Comparison of ENCODE assay signal across 22 mouse cellular contexts in genomic region chr14:117683149-117683548, GRCm38 (mm10).
DNase-seq lines count a peak whose midpoint lies in the region; TF ChIP-seq lines count a peak whose summit lies in the region.
"Had no signal": no experiment of that assay in that cellular context is flagged by ENCODE, and none has a peak within 500 bp of the region (broad histone marks: within the 10 kb centered on the region; RNA-seq: fewer than 3 reads in every experiment).

No protein-coding gene starts in this region.

- H3K4me3 ChIP-seq in gastrocnemius, adult 2 months = no peak overlapping the region
- H3K4me3 ChIP-seq in layer of hippocampus, adult 2 months = no peak overlapping the region
- H3K4me3 ChIP-seq in CH12.LX (replicated peaks in 1 of 3; ENCODE audit: low read depth in 2 of 3, low read length in 2 of 3, poor library complexity in 1 of 3) = no peak overlapping the region
- H3K4me3 ChIP-seq: embryonic facial prominence, embryonic 12.5 days; embryonic facial prominence, embryonic 15.5 days; heart, embryonic 15.5 days had no signal

- no peaks in the 10 kb centered on the region for H3K36me3 ChIP-seq in CH12.LX (replicated peaks in 1 of 2; ENCODE audit: control insufficient read depth in 1 of 2, insufficient read depth in 1 of 2, low read length in 1 of 2)
- H3K36me3 ChIP-seq: embryonic facial prominence, embryonic 12.5 days; embryonic facial prominence, embryonic 15.5 days; heart, embryonic 15.5 days had no signal

- no peak for TF ChIP-seq POLR2A in CH12.LX (IDR thresholded peaks at IDR 0.05; ENCODE audit: low read depth, low read length)

- no peak overlapping the region for H3K4me2 ChIP-seq in CH12.LX (ENCODE audit: insufficient read depth, low read depth, poor library complexity, severe bottlenecking)
- H3K4me2 ChIP-seq: embryonic facial prominence, embryonic 12.5 days; embryonic facial prominence, embryonic 15.5 days; heart, embryonic 11.5 days; heart, embryonic 15.5 days; hindbrain, embryonic 14.5 days had no signal

- TF ChIP-seq RAD21 in CH12.LX (IDR thresholded peaks at IDR 0.05; ENCODE audit: low read depth, low read length) = peak; percentile 54

- intact Hi-C loops in gastrocnemius, adult 2 months (cut with DNase I) = no loop called here

- no peak for TF ChIP-seq EP300 in CH12.LX (IDR thresholded peaks at IDR 0.05; ENCODE audit: low read length)

- in situ Hi-C loops in CH12.LX (cut with MboI; ENCODE audit: low pct_ligation_motif_present, low pct_unique_long_range_greater_than_20kb, low sequenced_read_pairs) = no loop called here

- H3K27ac ChIP-seq in gastrocnemius, adult 2 months = no peak overlapping the region
- no peak overlapping the region for H3K27ac ChIP-seq in layer of hippocampus, adult 2 months
- H3K27ac ChIP-seq in CH12.LX (ENCODE audit: insufficient read depth, low read depth) = no peak overlapping the region
- H3K27ac ChIP-seq: embryonic facial prominence, embryonic 12.5 days; embryonic facial prominence, embryonic 15.5 days; heart, embryonic 15.5 days; hindbrain, embryonic 14.5 days; hindbrain, postnatal 0 days had no signal

- H3K79me2 ChIP-seq in CH12.LX (replicated peaks; ENCODE audit: control insufficient read depth, extremely low read depth, insufficient read depth, poor library complexity, severe bottlenecking) = no peaks in the 10 kb centered on the region

- peak; percentile 10; the same call in 1 of the 2 replicates for TF ChIP-seq CTCF in gastrocnemius, adult 2 months (IDR thresholded peaks at IDR 0.05)
- TF ChIP-seq CTCF in layer of hippocampus, adult 2 months (conservative IDR thresholded peaks at IDR 0.05) = peak; percentile 20; the same call in 1 of the 2 replicates
- TF ChIP-seq CTCF in CH12.LX (conservative IDR thresholded peaks at IDR 0.05 in 1 of 2, IDR thresholded peaks at IDR 0.05 in 1 of 2; ENCODE audit: low read depth in 2 of 2, low read length in 2 of 2) = peak in 1 of 2 experiments; percentile 52; a peak in 2 of 4 replicates

- no peaks in the 10 kb centered on the region for H3K27me3 ChIP-seq in CH12.LX (replicated peaks)
- H3K27me3 ChIP-seq: embryonic facial prominence, embryonic 12.5 days; embryonic facial prominence, embryonic 15.5 days; heart, embryonic 15.5 days had no signal

- H3K9me3 ChIP-seq in CH12.LX (replicated peaks; ENCODE audit: low read length) = no peaks in the 10 kb centered on the region
- H3K9me3 ChIP-seq: embryonic facial prominence, embryonic 12.5 days; embryonic facial prominence, embryonic 15.5 days; heart, embryonic 15.5 days had no signal

- H3K9ac ChIP-seq in CH12.LX (ENCODE audit: insufficient read depth, low read depth) = no peak overlapping the region
- H3K9ac ChIP-seq: embryonic facial prominence, embryonic 12.5 days; embryonic facial prominence, embryonic 15.5 days; heart, embryonic 15.5 days; hindbrain, embryonic 14.5 days had no signal

- H3K4me1 ChIP-seq in CH12.LX (ENCODE audit: control insufficient read depth in 1 of 2, insufficient read depth in 2 of 2) = no peaks in the 10 kb centered on the region
- H3K4me1 ChIP-seq: embryonic facial prominence, embryonic 15.5 days had no signal

- DNase-seq in gastrocnemius, adult 2 months = no peak
- no peak for DNase-seq in gastrocnemius, adult 18-20 months (ENCODE audit: low spot score)
- DNase-seq in layer of hippocampus, adult 2 months (ENCODE audit: low spot score in 2 of 2) = no peak
- no peak for DNase-seq in layer of hippocampus, adult 11-12 months (ENCODE audit: low spot score)
- DNase-seq in CH12.LX (ENCODE audit: extremely low read depth) = peak; percentile 4
- no peak for DNase-seq in kidney, adult 11 months
- DNase-seq: adrenal gland, adult 2 months; adrenal gland, postnatal 14 days; B cell, adult 2 months; cerebellum, adult 11 months; cerebellum, adult 2 months; cerebellum, adult 9-11 months; cerebellum, postnatal 25 days; gastrocnemius, postnatal 25 days; heart, postnatal 14 days; heart, postnatal 4 days had no signal

- dilution Hi-C loops in CH12.LX (cut with MboI; ENCODE audit: extremely low pct_ligation_motif_present, extremely low pct_unique_long_range_greater_than_20kb, low sequenced_read_pairs) = no loop called here

TF ChIP-seq in CH12.LX, 34 proteins besides CTCF, POLR2A, EP300 and RAD21:
- no peak for TF ChIP-seq NELFE (IDR thresholded peaks at IDR 0.05; ENCODE audit: low read depth, low read length)
- peak; percentile 36 for TF ChIP-seq SMC3 (IDR thresholded peaks at IDR 0.05; ENCODE audit: low read depth, low read length)
- no peak for TF ChIP-seq MAX (IDR thresholded peaks at IDR 0.05; ENCODE audit: low read length)
- no peak for TF ChIP-seq SIN3A (IDR thresholded peaks at IDR 0.05; ENCODE audit: low read length)
